Mouse (Mus musculus) left cerebral cortex, adult 11 months (tissue): ENCODE measurements at regions not wholly inside any gene's neighbourhood (a gene's known extent, or its start where the extent isn't known, plus 50 kb on each side); places are given as distances from the start of the nearest gene placed in this dataset.

Experiments
- DNase-seq: peaks from one replicate; pipeline ENCODE4 v3.0.0; 2022; ENCODE audit warnings: low spot score

DNA sequence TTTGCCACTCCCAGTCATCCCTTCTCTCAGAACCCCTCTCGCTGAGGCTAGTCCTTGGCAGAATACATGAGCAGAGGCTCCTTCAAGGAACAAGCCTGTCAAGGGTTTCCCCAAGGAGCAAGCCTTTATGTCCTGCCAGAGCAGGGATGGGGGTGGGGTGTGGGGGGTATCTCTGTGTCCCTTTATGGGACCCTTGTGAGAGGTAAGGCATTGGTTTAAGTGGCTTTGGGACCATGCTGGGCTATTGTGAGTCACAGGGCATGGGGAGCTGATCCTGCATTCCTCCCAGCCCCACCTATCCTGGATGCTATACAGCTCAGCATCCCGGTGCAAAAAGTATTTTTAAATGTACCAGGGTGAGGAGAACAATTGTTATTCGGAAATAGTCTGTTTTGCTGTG is 641.1 kb upstream of the Fam19a5 start:
- no peak for DNase-seq

DNA sequence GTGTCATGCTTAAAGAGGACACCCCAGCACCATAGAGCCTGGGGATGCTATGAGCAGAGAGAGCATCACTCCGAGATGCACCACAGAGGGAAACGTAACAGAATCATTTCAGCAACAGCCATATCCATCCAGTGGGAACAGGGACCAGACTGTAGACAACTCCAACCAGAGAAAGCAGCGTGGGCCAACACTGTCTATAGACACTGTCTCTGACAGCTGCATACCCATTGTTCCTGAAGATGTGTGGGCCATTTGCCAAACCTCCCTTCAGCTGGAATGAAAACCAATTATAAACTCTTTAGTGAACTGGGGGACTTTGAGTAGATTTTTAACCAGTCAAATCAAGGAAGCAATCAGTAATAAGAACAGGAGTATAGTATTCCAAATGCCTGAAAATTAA is 630.8 kb upstream of the Fam19a5 start:
- no peak for DNase-seq

DNA sequence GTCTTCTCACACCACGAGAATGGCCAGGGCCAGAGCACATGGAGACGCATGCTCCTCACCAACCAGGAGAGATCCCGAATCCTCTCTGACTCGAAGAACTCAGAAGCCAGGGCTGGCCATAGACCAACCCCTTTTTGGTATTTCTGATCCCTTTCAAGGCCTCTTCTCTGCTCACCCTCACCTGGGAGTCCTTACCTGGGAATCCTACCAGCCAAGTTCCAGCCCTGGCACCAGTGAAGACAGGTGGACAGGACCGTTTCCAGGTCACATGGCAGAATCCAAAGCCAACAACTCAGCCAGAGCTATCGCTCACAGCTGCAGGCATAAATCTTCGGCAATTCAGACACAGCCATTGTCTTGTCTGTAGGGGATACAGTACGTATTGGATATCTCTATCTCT is 626.2 kb upstream of the Fam19a5 start:
- DNase-seq, result no peak

DNA sequence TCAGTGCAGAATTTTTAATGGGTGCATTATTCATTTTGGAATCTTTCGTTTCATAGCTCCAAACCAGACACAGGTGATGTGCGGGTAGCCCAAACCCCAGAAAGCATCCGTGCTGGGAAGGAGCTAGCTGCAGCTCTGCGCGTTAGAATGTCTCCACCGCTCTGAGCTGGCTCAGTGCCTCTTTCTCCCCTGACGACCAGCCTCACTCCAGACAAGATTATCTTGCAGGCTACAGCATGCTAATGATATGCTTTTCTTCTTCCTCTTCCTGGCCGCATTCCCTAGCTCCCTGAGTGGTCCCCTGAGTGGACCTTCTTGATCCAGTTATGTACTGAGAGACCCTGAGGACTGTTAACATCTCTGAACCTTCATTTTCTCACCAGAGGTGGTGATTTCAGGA is 624.4 kb upstream of the Fam19a5 start:
- DNase-seq, result no peak

DNA sequence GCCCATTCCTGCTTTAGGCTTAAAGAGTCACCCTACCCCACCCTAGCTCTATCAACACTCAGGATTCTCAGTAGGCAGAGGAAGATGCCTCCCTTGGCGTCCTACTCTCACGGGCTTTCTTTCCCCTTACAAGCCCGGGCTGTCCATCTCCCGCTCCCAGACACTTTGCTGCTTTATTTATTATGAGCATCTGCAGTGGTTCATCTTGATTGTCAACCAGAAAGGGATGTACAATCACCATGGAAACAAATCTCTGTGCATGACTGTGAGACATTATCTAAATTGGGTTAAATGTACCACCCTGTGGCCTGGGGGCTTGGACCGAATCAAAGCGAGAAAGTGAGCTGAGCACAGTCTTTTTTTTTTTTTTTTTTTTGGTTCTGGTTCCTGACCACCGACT is 623.9 kb upstream of the Fam19a5 start:
- DNase-seq, result no peak

DNA sequence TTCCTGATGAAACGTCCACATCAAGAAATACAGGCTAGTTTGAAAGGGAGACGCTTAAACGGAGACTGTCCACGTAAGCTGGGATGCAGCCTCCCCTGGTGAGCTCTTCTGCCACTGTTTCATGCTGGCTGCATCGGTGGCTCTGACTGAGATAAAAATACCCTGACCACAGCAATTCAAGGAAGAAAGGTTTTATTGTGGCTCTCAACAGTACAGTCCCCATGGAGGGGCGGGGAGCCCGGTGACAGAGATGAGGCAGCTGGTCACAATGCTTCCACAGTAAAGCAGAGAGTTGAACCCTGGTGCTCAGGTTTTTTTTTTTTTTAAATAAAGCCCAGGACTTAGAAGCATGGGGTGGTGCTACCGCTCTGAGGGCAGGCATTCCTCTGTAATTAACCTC is 622.7 kb upstream of the Fam19a5 start:
- no peak for DNase-seq

DNA sequence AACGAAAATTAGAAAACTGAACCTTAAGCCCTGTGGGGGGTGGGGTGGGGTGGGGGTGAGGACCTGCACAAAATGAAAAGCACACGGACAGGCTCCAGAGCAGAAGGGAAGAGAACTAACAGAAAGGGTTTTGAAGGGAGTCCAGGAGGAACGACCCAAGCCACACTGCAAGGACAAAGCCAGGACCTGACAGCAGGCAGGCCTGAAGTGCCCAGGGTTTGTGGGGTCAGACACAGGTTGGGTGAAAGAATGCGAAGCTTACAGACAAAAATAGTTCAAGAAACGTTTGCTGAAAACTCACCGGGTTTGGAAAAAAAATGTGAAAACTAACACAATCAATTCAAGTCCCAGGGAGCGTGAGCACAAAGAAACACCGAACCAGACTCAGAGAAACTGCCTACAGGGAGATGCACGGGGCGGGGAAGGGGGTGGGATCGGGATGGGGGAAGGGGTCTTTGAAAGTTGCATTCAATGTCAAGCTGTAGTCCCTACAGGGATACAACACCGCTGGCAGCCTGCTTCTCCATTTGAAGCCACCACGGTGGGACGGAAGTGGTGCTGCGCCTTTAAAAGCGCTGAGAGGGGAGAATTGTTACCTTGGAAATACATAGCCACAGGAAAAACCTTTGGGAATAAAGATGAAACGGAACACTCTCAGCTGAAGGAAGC is 618.9 kb upstream of the Fam19a5 start:
- DNase-seq, result no peak

DNA sequence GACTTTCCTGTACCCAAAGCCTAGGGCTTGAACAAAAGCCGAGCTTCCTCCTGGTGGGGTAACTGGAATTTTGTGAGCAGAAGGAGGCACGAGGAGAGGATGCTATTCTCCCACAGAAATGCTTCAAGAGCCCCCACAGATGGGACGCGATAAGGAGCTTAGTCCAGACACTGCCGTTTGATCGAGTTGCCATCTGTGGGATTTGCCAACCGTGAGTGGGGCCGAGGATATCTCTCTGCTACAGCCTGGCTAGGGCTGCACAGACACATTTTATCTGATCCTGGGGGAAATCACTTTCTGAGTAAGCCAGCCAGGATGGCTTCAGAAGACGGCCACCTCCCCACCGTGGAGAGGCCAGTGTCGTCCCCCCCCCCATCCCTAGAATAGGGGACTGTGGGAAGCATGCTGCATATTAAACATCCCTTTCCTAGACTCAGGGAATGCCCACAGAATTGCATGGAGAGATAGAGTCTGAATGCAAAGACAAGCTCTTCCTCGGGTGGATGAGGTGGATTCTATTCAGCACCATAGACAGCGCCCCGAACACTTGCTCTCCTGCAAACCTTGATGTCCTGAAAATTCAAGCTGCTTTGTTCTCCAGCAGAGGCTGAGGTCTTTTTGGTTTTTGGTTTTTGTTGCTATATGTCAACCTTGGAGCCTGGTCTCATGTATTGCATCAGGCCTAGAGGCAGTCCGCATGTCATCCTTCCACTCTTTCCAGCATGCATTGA is 611.6 kb upstream of the Fam19a5 start:
- DNase-seq, result no peak

DNA sequence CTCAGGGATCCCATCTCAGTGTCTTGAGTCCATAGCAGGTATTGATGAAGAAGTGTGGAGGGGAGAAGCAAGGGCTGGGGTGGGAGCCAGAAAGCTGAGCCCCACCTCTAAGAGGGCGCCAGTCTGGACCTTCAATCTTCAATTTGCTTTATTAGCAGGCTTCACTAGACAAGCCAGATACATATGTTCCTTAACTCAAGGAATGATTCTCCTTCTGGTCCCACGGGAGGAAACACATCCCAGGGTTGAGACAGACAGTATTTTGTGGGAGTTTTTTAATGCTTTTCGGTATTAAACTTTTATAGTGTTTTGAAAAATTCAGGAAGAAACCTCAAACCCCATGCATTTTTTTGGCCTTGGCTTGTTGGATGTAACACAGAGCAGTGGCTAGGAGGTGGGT is 606.7 kb upstream of the Fam19a5 start:
- no peak for DNase-seq

DNA sequence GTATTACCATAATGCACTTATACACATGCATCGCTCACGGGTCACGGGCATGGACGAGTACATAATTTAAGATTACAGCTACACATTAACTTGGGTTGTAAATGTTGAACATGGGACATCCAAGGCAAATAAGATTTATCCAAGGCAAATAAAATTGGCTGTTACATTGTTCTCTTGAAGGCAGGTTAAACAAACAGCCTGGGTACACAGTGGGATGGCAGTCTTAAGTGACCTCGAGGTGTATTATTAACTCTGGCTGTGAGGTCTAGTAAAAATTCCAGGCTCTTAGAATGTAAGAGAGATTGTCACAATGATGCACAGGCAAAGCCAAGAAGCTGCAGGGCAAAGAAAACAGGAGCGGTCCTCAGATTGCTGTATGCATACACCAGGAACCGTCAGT is 599.6 kb upstream of the Fam19a5 start:
- no peak for DNase-seq

DNA sequence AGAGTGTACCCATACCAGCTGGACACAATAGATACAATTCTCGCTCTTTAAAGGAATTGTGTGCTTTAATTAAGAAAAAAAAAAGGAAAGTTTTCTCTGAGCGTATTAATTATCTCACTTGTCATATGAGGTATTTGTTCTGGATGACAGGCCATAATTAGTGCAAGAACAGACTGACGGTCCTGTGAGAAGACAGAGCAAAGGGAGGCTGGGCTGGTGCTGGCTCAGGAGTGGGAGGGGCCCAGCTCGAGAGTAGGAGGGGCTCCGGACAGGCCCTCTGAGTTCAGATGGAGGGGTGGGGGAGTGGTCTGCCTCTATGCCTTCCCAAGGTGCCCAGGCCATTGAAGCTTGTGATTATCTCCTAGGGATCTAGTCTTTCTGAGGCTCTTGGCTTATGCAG is 591.5 kb upstream of the Fam19a5 start:
- no peak for DNase-seq

DNA sequence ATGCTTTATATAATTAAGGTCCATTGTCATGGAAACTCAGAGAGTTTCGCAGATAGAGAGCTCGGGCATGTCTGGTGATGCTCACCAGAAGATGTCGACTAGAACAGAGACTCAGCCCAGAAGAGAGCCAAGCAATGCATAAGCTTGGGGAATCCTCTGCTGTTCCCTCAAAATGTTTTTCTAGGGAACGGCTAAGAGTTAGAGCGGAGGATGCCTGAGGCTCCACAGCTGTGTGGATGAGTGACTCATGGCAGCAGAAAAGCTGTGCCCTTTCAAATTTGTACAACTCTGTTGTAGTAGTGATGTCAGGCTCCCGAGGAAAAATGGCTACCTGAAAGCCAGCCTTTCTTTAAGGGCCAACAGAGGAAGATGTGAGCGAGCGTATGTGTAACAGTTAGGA is 586.2 kb upstream of the Fam19a5 start:
- DNase-seq, result no peak

DNA sequence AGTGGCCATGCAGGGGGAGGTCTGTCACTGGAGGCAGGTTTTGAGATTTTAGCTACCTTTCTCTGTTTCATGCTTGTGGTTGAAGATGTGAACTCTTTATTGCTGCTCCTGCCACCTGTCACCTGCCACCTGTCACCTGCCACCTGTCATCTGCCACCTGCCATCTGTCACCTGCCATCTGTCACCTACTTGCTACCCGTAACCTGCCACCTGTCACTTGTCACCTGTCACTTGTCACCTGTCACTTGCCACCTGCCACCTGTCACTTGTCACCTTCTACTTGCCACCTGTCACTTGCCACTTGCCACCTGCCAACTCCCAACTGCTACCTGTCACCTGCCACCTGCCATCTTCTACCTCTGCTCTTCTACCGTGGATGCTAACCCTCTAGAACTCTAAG is 581.2 kb upstream of the Fam19a5 start:
- DNase-seq, result no peak

DNA sequence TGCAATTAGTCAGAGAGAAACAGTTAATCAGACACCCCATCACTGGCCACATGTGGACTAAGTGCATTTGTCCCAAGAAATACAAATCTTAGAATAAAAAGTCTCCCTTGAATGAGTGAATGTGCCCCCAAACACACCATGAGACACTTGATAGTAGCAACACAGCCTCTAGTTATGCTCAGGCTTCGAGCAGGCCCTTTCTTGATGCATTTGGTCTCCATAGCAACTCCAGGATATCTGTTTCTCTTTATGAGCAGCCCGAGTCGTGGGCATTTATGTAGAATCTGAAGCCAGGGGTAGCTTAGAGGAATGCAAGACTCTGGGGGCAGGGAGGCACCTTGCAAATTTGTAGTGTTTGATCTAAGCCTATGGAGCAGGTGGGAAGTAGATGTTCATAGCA is 580.6 kb upstream of the Fam19a5 start:
- no peak for DNase-seq

DNA sequence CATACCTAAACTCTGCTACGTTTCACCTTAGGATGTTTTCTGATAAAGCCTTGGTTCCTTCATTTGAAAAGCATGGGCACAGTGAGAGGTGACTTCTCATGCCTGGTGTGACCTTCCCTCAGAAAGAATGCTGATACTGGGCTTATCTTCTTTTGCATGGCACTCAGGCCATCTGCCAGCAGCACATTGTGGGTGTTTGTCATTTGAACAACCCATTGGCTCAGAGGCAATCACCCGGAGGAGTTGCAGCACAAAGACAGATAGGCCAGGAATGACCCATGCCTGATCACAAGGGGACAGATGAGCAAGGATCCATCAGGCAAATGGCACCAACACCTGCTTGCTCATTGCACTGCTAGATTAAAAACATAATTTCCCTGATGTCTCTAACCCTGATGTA is 572.7 kb upstream of the Fam19a5 start:
- DNase-seq, result no peak

DNA sequence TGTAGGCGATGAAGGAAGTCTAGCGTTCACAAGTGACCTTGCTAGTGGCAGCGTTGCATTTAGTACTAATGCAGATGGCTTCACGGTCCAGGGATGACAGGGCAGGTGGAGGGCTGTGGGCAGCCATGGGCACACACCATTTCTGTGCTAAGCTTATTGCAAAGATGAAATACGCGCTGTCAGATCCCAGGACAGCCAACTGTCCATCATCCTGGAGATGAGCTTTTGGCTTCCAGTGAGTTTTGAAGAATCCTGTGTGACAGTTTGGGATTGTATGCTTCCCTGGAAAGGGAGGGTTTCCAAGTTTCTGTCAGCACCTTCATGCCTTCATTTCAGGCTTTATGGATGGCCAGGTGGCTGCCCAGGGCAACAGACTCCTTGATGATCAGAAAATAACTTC is 547.9 kb upstream of the Fam19a5 start:
- no peak for DNase-seq

DNA sequence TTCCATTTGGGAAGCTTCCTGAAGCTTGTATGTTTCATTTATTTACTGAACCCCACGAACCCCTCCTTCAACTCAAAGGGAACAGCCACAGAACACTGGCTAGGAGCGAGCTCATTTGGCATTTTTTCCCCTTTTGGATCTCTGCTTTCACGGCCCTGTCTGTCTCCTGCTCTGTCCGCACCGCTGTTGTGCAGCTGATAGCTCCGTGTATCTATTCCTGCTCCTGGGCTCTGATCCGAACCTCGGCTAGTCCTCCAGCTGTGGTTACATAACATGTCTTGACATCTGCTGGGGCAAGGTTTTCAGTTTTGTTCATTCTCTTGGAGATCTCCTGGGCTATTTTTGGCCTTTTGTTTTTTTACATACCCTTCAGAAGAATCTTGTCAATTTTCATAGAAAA is 525.1 kb upstream of the Fam19a5 start:
- DNase-seq, result no peak

DNA sequence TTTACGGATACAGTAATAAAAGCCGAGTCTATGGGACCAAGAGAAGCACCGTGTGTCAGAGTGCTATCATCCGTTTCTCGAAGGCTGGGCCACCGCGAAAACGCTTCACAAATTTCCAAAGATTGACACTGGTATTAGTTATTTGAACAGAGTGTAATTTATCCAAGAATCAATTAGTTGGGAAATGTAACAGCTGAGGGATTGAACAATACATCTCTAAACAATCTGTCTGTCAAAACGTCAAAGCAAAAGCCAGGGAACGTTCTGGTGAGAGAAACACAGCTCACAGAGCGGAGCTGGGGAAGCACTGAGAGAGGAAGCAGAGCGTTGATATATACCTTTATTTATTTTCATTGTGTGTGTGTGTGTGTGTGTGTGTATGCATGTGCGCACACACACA is 498.1 kb upstream of the Fam19a5 start:
- no peak for DNase-seq

DNA sequence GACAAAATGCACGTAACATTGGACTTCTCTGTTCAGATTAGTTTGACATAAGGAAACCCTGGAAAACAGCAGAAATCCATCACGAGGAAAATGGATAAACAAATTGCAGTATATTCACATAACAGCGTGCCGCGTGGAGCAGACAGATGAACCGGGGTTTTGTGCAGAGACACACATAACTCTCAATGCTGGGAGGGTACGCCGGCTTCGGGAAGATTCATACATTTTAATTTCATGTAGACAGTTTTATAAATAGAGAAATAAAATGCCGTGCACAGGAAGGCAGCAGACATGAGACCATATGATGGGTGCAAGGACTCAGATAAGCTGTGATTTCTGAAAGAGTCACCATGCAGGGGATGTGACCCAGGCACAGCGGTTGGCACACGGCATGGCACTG is 489.9 kb upstream of the Fam19a5 start:
- DNase-seq, result no peak

DNA sequence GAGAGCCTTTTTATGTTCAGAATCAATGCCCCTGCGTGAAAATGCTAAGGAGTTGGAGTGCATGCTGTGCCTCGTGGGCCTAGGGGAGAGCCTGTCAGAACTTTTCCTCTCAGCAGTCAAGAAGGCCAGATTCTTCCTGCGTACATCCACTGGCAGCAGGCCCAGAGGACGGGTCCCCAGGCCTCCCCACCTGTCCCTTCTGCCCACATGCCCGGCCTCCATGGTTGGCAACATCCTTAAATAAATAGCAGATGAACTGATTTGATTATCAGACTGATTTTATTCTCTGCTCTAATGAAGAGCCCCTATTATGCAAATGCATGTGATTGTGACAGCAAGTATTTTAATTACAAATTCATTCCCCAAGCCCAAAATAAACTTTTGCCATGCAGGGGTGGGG is 479.2 kb upstream of the Fam19a5 start:
- DNase-seq, result no peak

DNA sequence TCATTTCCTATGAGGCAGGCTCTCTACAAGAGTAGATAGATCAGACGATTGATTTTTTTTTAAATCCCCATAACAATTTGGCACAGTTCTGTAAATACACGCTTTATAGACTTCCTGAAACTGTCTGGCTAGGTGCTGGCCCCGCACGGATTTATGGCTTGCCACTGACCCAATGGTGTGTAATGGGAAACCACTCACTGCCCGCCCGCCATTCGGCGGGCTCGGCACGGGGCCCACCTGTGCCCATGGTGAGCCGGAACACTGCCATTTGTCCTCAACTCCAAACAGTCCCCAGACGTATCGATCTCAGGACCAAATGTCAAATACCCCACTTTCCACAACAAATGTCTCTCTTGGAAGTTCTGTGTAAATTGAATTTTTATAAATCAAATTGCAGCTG is 475.8 kb upstream of the Fam19a5 start:
- DNase-seq, result no peak

DNA sequence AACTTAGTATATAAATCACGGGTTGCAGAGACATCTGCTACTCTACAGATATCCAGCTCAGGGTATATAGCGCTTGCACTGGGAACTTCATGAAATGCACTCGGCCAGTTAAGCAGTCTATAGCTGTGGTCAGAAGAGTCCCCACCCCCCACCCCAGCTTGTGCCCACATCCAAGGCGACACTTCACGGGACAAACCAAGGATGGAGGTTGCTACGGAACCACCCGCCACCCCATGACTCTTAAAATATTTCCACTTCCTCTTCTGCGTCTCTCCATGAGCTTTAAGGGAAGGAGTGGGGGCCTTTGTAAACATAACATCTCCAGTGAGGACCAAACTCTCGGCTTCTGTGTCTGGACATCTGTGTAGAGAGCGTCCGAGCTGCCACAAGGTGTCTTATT is 469.5 kb upstream of the Fam19a5 start:
- no peak for DNase-seq

DNA sequence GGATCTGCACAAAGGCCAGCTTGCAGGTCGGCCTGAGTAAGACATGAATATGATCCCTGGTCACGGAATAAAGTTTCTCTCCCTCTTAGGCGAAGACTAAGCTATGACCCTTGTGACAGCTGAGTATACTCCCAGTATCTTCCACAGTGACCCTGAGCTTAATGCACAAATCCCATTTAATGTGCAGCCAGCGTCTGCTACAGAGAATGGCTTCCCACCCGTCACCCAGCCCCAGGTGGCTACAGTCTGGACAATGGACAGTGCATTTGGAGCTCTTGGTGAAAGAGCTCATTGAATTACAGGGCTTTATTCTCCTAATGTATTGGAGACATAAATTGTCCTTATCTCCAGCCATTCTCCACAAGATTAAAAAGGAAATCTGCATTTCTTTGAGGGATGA is 454.3 kb upstream of the Fam19a5 start:
- no peak for DNase-seq

DNA sequence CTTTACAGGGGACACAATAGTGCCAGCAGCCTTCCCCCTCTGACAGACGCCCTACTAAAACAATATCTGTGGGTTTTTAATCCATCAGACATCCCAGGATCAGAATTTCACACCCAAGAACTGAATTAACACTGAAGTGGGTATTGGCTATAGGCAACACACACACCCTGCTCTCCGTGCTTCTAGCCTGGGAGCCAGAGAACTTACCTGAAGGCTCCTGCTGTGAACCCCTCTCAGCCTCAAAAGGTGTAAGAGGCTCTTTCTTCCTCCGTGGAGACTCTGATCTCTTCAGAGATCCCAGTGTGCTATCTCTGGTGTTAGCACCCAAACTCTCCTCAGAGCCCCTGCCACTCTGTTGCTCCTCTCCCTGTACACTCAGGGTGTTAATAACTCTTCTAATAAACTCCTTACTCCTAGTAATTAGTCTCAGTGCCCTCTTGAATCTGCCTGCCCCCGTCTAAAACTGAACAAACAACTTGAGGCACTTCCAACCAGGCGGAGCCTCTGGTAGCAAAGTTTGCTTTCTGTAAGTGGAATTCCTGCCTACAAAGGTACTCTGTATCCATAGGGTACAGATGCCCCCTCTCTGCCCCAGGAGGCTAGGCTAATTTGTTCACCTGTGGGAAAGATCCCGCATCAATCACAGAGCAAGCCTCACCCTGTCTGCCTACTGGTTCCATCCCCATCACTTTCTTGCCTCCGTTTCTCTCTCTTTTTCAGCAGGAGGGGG is 452.9 kb upstream of the Fam19a5 start:
- DNase-seq, result no peak
